Mouse (Mus musculus): ENCODE measurements around the gene Nup85.

DNA sequence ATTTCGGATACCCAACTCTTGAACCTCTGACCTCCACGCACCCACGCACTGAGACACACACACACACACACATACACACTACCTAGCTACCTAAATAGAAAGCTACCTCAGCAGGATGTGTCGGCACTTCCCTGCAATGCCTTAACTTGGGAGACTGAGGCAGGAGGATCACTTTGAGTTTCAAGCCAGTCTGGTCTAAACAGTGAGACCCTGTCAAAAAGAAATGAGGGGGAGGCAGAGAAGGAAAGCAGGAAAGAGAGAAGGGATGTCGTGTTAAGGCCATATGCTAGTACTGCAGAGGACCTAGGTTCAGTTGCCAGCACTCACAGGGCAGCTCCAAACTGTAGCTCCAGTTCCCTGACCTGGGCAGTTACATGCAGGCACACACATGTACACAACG, 49.2 kb upstream of the Nup85 start:
- no peak for TF ChIP-seq GATA1 (IDR thresholded peaks at IDR 0.05; ENCODE audit: borderline replicate concordance, low read length)
- TF ChIP-seq FLI1 (IDR thresholded peaks at IDR 0.05; ENCODE audit: low read length), result no peak

All from megakaryocyte, embryonic 14.5 days (primary cell).